Mouse (Mus musculus) liver, postnatal 0 days (tissue): ENCODE results near the gene Washc1.

Experiments
- CTCF ChIP-seq: sonication (generic); IDR thresholded peaks from 2 replicates; pipeline ENCODE4 v1.5.1; 2016; ENCODE audit warnings: antibody characterized with exemption, low read depth
- EP300 ChIP-seq: IDR thresholded peaks from 2 replicates; pipeline ENCODE4 v1.6.1; 2016; ENCODE audit warnings: antibody characterized with exemption, low read depth, mild to moderate bottlenecking

DNA sequence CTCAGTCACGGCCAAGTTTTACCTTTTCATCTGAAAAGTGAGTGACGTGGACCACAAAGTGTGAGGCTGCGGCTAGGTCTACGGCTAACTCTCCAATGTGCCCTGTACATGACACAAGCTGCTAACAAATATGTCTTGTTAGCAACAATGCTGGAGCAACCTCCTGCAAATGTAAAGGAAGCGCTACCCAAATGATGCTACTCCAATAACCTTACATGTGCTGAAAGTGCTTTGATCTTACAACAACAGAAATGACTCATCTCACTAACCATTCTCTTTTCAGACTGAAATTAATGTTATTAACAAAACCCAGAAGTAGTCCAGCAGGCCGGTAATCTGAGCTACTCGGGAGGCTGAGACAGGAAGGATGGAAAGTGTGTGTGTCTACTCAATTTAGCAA, 37.4 kb upstream of the Washc1 start:
- TF ChIP-seq CTCF (no peak), EP300 (no peak)
